Mouse (Mus musculus) midbrain, embryonic 16.5 days (tissue): ENCODE data around the gene Bcl10. TPM values are rescaled to one million over a fixed set of nuclear protein-coding genes. Genes with fewer than 3 reads are reported as not detected.

ENCODE experiments used
- ATAC-seq: fragments of 200-750 bp; cut with Nextera tagmentation; 2 replicates; pipeline ENCODE4 v1.8.0; 2017; ENCODE audit warnings: moderate TSS enrichment
- H3K27ac ChIP-seq: fragments of 300-500 bp; sonication (generic); 2 replicates; pipeline ENCODE4 v1.5.1; 2014; ENCODE audit warnings: mild to moderate bottlenecking, low read length, mixed read lengths
- H3K27me3 ChIP-seq: fragments of 300-500 bp; sonication (generic); 2 replicates; pipeline ENCODE4 v1.6.1; 2014; ENCODE audit warnings: low read depth, low read length, mixed read lengths; ENCODE audit not compliant: control insufficient read depth, insufficient read depth
- H3K36me3 ChIP-seq: fragments of 300-500 bp; sonication (generic); 2 replicates; pipeline ENCODE4 v1.6.1; 2014; ENCODE audit warnings: mild to moderate bottlenecking, low read length, moderate library complexity, mixed read lengths; ENCODE audit not compliant: control insufficient read depth, insufficient read depth
- H3K4me1 ChIP-seq: fragments of 300-500 bp; sonication (generic); 2 replicates; pipeline ENCODE4 v1.6.1; 2014; ENCODE audit warnings: mild to moderate bottlenecking, low read length, mixed read lengths; ENCODE audit not compliant: control insufficient read depth, insufficient read depth
- H3K4me2 ChIP-seq: fragments of 300-500 bp; sonication (generic); 2 replicates; pipeline ENCODE4 v1.6.1; 2014; ENCODE audit warnings: mild to moderate bottlenecking, low read length, mixed read lengths
- H3K4me3 ChIP-seq: fragments of 300-500 bp; sonication (generic); 2 replicates; pipeline ENCODE4 v1.5.1; 2014; ENCODE audit warnings: low read depth, mild to moderate bottlenecking, low read length, moderate library complexity, mixed read lengths
- H3K9ac ChIP-seq: fragments of 300-500 bp; sonication (generic); 2 replicates; pipeline ENCODE4 v1.6.1; 2014; ENCODE audit warnings: low read depth, low read length, mixed read lengths
- H3K9me3 ChIP-seq: fragments of 300-500 bp; sonication (generic); replicated peaks from 2 replicates; pipeline ENCODE4 v1.6.1; 2014; ENCODE audit warnings: mild to moderate bottlenecking, low read length, mixed read lengths; ENCODE audit not compliant: control insufficient read depth, poor library complexity, severe bottlenecking
- WGBS: fragments of 180-500 bp; shearing (Covaris S2); extraction: QIAGEN DNeasy Blood & Tissue Kit; methylation state at CpG from one replicate; pipeline ENCODE4 v1.1.7; 2014; 5-methylcytosine and 5-hydroxymethylcytosine counted together
- polyA plus RNA-seq: library from polyadenylated mRNA; unstranded; fragments of >200 nt; fragmentation: Nextera tagmentation; extraction: Ambion mirVana; gene quantifications from 2 replicates; pipeline ENCODE4 v1.2.1, GENCODE M21; 2015

Gene Bcl10
- polyA plus RNA-seq, 1 experiment from 2014 or later, result 30.2 TPM

- no peak overlapping the region for H3K4me3 ChIP-seq
- no peak overlapping the region for H3K4me2 ChIP-seq
- 75% methylated on average over 17 of the region's 17 CpGs for WGBS
- H3K9ac ChIP-seq, result no peak overlapping the region
- H3K36me3 ChIP-seq, result no peaks in the 10 kb centered on the region
- no peak overlapping the region for H3K27ac ChIP-seq
- no peak for ATAC-seq
- no peaks in the 10 kb centered on the region for H3K9me3 ChIP-seq
- H3K27me3 ChIP-seq, result no peaks in the 10 kb centered on the region
- peaks cover 8% of the 10 kb centered on the region for H3K4me1 ChIP-seq
These were observed 28.9 kb downstream of the Bcl10 start for GRCm38 (mm10) chr3:145951287-145952165.

GRCm38 (mm10) chr3:145952945-145953344 lies 30.3 kb downstream of the Bcl10 start:
- Histone ChIP-seq H3K27ac (no peak overlapping the region), H3K9me3 (0 out of 2 replicates have a peak, but pooled peaks cover 1% of the 10 kb centered on the region), H3K27me3 (no peaks in the 10 kb centered on the region), H3K4me3 (no peak overlapping the region), H3K9ac (no peak overlapping the region), H3K4me1 (peaks cover 8% of the 10 kb centered on the region), H3K4me2 (no peak overlapping the region), H3K36me3 (no peaks in the 10 kb centered on the region)
- no peak for ATAC-seq
- 85% methylated on average over 7 of the region's 7 CpGs for WGBS

GRCm38 (mm10) chr3:145953411-145953810 lies 30.8 kb downstream of the Bcl10 start:
- Histone ChIP-seq H3K27ac (no peak overlapping the region), H3K4me3 (no peak overlapping the region), H3K4me1 (peaks cover 8% of the 10 kb centered on the region), H3K9me3 (0 out of 2 replicates have a peak, but pooled peaks cover 2% of the 10 kb centered on the region), H3K27me3 (no peaks in the 10 kb centered on the region), H3K9ac (no peak overlapping the region), H3K4me2 (no peak overlapping the region), H3K36me3 (no peaks in the 10 kb centered on the region)
- WGBS, result 92% methylated on average over 2 of the region's 2 CpGs
- ATAC-seq, result no peak

- Histone ChIP-seq H3K27ac (no peak overlapping the region), H3K36me3 (no peaks in the 10 kb centered on the region), H3K4me3 (no peak overlapping the region), H3K27me3 (peaks cover 9% of the 10 kb centered on the region; the same call in 1 of the 2 replicates), H3K9ac (no peak overlapping the region), H3K4me1 (peaks cover 8% of the 10 kb centered on the region; the same call in 1 of the 2 replicates), H3K9me3 (0 out of 2 replicates have a peak, but pooled peaks cover 2% of the 10 kb centered on the region), H3K4me2 (no peak overlapping the region)
- no peak for ATAC-seq
- 67% methylated on average over 1 of the region's 1 CpGs for WGBS
These were observed 37.2 kb downstream of the Bcl10 start for GRCm38 (mm10) chr3:145959824-145960223.

- Histone ChIP-seq H3K9me3 (0 out of 2 replicates have a peak, but pooled peaks cover 2% of the 10 kb centered on the region), H3K36me3 (no peaks in the 10 kb centered on the region), H3K9ac (no peak overlapping the region), H3K4me1 (peaks cover 8% of the 10 kb centered on the region; the same call in 1 of the 2 replicates), H3K4me3 (no peak overlapping the region), H3K27ac (no peak overlapping the region), H3K4me2 (no peak overlapping the region), H3K27me3 (peaks cover 9% of the 10 kb centered on the region; the same call in 1 of the 2 replicates)
- WGBS, result 22% methylated on average over 9 of the region's 9 CpGs
- no peak for ATAC-seq
These were observed 39.8 kb downstream of the Bcl10 start for GRCm38 (mm10) chr3:145962411-145962810.

- peaks cover 8% of the 10 kb centered on the region; the same call in 1 of the 2 replicates for H3K4me1 ChIP-seq
- 0 out of 2 replicates have a peak, but pooled peaks have one; percentile 20 for ATAC-seq
- H3K36me3 ChIP-seq, result no peaks in the 10 kb centered on the region
- no peak overlapping the region for H3K27ac ChIP-seq
- H3K4me2 ChIP-seq, result peak overlapping the region; percentile 7
- 17% methylated on average over 31 of the region's 31 CpGs for WGBS
- H3K9me3 ChIP-seq, result no peaks in the 10 kb centered on the region
- H3K27me3 ChIP-seq, result peaks cover 9% of the 10 kb centered on the region; the same call in 1 of the 2 replicates
- H3K9ac ChIP-seq, result no peak overlapping the region
- H3K4me3 ChIP-seq, result no peak overlapping the region
These were observed 40.8 kb downstream of the Bcl10 start for GRCm38 (mm10) chr3:145963101-145964017.

- WGBS, result 13% methylated on average over 10 of the region's 10 CpGs
- H3K4me2 ChIP-seq, result peak overlapping the region; percentile 7
- ATAC-seq, result 0 out of 2 replicates have a peak, but pooled peaks have one; percentile 46
- H3K4me1 ChIP-seq, result peaks cover 8% of the 10 kb centered on the region; the same call in 1 of the 2 replicates
- no peaks in the 10 kb centered on the region for H3K9me3 ChIP-seq
- H3K4me3 ChIP-seq, result no peak overlapping the region
- no peaks in the 10 kb centered on the region for H3K36me3 ChIP-seq
- H3K9ac ChIP-seq, result no peak overlapping the region
- no peak overlapping the region for H3K27ac ChIP-seq
- peaks cover 9% of the 10 kb centered on the region; the same call in 1 of the 2 replicates for H3K27me3 ChIP-seq
These were observed 41.4 kb downstream of the Bcl10 start for GRCm38 (mm10) chr3:145964018-145964387.

GRCm38 (mm10) chr3:145964473-145964872 lies 41.9 kb downstream of the Bcl10 start:
- no peak overlapping the region for H3K9ac ChIP-seq
- H3K36me3 ChIP-seq, result no peaks in the 10 kb centered on the region
- ATAC-seq, result peak; percentile 87
- peaks cover 8% of the 10 kb centered on the region; the same call in 1 of the 2 replicates for H3K4me1 ChIP-seq
- H3K27ac ChIP-seq, result no peak overlapping the region
- no peaks in the 10 kb centered on the region for H3K9me3 ChIP-seq
- 9% methylated on average over 10 of the region's 10 CpGs for WGBS
- H3K4me3 ChIP-seq, result no peak overlapping the region
- H3K4me2 ChIP-seq, result peak overlapping the region; percentile 23; the same call in 1 of the 2 replicates
- peaks cover 9% of the 10 kb centered on the region; the same call in 1 of the 2 replicates for H3K27me3 ChIP-seq
